Mouse (Mus musculus) megakaryocyte, embryonic 14.5 days (primary cell): ENCODE measurements around the gene Jtb.

ENCODE experiments used
- FLI1 ChIP-seq: IDR thresholded peaks from 2 replicates; pipeline ENCODE4 v1.6.1; 2012; ENCODE audit warnings: low read length, inconsistent platforms, mixed read lengths
- GATA1 ChIP-seq: IDR thresholded peaks from 3 replicates; pipeline ENCODE4 v1.6.1; 2012; ENCODE audit warnings: mixed read lengths, low read length, inconsistent platforms, borderline replicate concordance

DNA sequence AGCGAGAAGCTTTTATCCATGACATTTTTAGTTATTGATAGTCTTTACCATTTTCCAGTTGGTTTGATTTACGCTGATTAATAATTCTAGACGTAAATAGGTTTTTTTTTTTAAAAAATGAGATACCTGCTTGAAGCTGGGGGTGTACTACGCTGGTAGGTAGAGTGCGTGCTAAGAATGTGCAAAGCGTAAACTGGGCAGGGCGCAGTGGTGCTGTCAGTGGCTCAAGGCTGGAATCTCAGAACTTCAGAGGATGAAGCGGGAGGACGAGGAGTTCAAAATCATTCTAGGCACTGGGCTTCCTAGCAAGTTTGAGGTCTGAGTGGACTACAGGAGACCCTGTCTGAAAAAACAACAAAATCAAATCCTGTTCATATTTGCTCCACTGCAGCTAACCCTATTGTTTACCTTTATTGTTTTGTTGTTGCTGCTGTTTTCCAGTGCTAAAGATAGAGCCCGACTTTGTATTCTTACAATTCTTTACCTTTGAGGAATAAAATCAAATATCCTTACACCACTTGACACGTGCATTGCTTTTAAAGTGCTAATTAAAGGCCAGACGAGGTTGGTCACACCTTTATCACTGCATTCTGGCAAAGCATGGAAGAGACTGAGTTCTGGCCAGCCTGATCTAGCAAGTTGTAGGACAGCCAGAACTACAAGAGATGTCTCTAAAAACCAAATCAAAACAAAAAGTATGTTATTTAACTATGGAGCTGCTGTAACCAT lies 17.3 kb upstream of the Jtb start:
- TF ChIP-seq GATA1 (no peak), FLI1 (no peak)
